Mouse (Mus musculus) myocyte (in vitro differentiated cells): ENCODE results near the gene Gipc2.

Experiments
- MAX ChIP-seq: IDR thresholded peaks from one replicate; pipeline ENCODE4 v1.6.1; 2011; ENCODE audit warnings: low read depth, mild to moderate bottlenecking, control low read depth
- POLR2A ChIP-seq: IDR thresholded peaks from one replicate; pipeline ENCODE4 v1.6.1; 2011; ENCODE audit warnings: low read depth, mild to moderate bottlenecking, control low read depth, moderate library complexity; ENCODE audit not compliant: insufficient read length
- POLR2AphosphoS2 ChIP-seq: IDR thresholded peaks from one replicate; pipeline ENCODE4 v1.6.1; 2011; ENCODE audit warnings: low read depth, control low read depth; ENCODE audit not compliant: insufficient read length
- TCF12 ChIP-seq: IDR thresholded peaks from one replicate; pipeline ENCODE4 v1.6.1; 2011; ENCODE audit warnings: mild to moderate bottlenecking, control low read depth; ENCODE audit not compliant: poor library complexity, insufficient read depth, severe bottlenecking

GRCm38 (mm10) chr3:152166699-152167451, 845 bp upstream of the Gipc2 start:
- TF ChIP-seq TCF12 (no peak), POLR2A (no peak), POLR2AphosphoS2 (no peak), MAX (no peak)
